Comparison of ENCODE assay signal across 6 mouse cellular contexts in the genomic region with DNA sequence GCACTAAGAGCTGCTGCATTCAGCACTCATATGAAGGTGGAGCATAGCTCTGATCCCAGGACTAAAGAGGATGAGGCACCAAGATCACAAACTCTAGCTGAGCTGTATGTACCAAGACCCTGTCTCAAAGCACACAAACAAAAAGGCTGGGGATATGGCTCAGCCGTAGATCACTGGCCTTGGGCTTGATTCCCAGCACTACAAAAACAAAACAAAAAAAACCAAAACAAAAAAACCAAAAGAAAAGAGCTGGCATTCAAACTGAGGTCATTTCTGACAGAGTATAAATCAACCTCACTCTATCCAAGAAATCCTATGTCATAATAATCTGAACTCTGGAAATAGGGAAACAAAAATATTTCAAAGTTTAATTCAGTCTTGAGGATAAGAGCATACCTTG.
"Had no signal": no experiment of that assay in that cellular context is flagged by ENCODE, and none has a peak within 500 bp of the region (broad histone marks: within the 10 kb centered on the region; RNA-seq: fewer than 3 reads in every experiment).

No protein-coding gene starts in this region.

- DNase-seq: lung, embryonic 14.5 days; lung, postnatal 10 days; right cerebral cortex, postnatal 14 days; thymus, adult 2 months; thymus, postnatal 25 days; thymus, postnatal 4 days had no signal
